Mouse (Mus musculus) intestine, embryonic 14.5 days (tissue): ENCODE results near the gene Pdk3. TPM values are rescaled to one million over a fixed set of nuclear protein-coding genes. Genes with fewer than 3 reads are reported as not detected.

Experiments used
- ATAC-seq: fragments of 200-750 bp; cut with Nextera tagmentation; replicated peaks from 2 replicates; pipeline ENCODE4 v1.8.0; 2017; ENCODE audit warnings: low read depth, moderate number of reproducible peaks, moderate TSS enrichment, moderate library complexity; ENCODE audit not compliant: low FRiP score, low TSS enrichment
- DNase-seq: peaks from one replicate; pipeline ENCODE4 v3.0.0-alpha.2; 2018; ENCODE audit warnings: low spot score
- H3K27ac ChIP-seq: fragments of 300-500 bp; sonication (generic); 2 replicates; pipeline ENCODE4 v1.5.1; 2014; ENCODE audit warnings: low read depth, mild to moderate bottlenecking, control low read depth
- H3K27me3 ChIP-seq: fragments of 300-500 bp; sonication (generic); replicated peaks from 2 replicates; pipeline ENCODE4 v1.6.1; 2014; ENCODE audit warnings: low read length, control low read depth; ENCODE audit not compliant: control insufficient read depth, insufficient read depth
- H3K36me3 ChIP-seq: fragments of 300-500 bp; sonication (generic); 2 replicates; pipeline ENCODE4 v1.6.1; 2014; ENCODE audit warnings: low read length, control low read depth; ENCODE audit not compliant: control insufficient read depth, insufficient read depth
- H3K4me1 ChIP-seq: fragments of 300-500 bp; sonication (generic); replicated peaks from 2 replicates; pipeline ENCODE4 v1.6.1; 2014; ENCODE audit warnings: low read length, control low read depth, mixed read lengths; ENCODE audit not compliant: control insufficient read depth, insufficient read depth
- H3K4me2 ChIP-seq: fragments of 300-500 bp; sonication (generic); 2 replicates; pipeline ENCODE4 v1.6.1; 2014; ENCODE audit warnings: low read length
- H3K4me3 ChIP-seq: fragments of 300-500 bp; sonication (generic); 2 replicates; pipeline ENCODE4 v1.5.1; 2014; ENCODE audit warnings: low read depth, low read length, control low read depth, mixed read lengths
- H3K9ac ChIP-seq: fragments of 300-500 bp; sonication (generic); 2 replicates; pipeline ENCODE4 v1.6.1; 2014; ENCODE audit warnings: mild to moderate bottlenecking, low read length
- H3K9me3 ChIP-seq: fragments of 300-500 bp; sonication (generic); 2 replicates; pipeline ENCODE4 v1.6.1; 2016; ENCODE audit warnings: low read length, control low read depth; ENCODE audit not compliant: control insufficient read depth
- WGBS: fragments of 180-500 bp; shearing (Covaris S2); extraction: QIAGEN DNeasy Blood & Tissue Kit; methylation state at CpG from one replicate; pipeline ENCODE4 v1.1.7; 2014; 5-methylcytosine and 5-hydroxymethylcytosine counted together
- polyA plus RNA-seq: library from polyadenylated mRNA; unstranded; fragments of >200 nt; fragmentation: Nextera tagmentation; extraction: Ambion mirVana; gene quantifications from 2 replicates; pipeline ENCODE4 v1.2.1, GENCODE M21; 2014

Pdk3 gene
- 56.7 and 56.8 TPM in 2 replicates for polyA plus RNA-seq

DNA sequence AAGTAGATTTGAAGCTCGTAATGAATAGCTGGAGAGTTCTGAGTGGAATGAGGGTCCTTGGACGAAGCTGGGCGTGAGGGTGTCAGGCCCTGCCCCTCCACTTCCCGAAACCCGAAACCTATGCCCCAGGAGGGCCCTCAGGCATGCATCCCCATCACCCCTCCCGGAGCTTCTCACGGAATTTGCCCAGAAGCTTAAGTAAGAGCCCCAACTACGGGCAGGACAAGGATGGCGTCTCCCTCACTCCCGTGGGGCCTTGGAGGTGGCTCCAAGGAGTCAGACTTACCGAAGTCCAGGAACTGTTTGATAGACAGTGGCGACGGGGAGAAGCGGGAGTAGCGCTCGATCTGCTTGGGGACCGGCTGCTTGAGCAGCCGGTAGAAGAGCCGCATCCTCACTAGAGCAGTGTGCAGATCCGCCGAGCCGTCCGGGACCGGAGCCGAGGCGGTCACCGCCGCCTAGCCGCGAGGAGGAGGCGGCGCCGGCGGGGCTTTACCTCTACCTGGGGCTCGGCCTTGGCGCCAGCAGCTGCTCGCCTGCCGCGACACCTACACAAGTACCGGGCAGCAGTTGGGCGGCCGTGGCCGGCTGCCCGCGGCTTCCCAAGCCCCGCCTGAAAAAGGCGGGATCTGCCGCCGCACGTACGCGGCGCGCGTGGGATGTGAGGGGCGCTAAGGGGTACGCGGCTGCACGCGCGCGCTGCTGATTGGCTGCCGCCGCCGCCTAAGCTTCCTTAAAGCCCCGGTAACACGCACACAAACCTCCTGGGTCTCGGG is at the start of gene Pdk3:
Gene Pdk3, minus strand, starts transcription at position 641 of the 776 bp plus-strand sequence.
- no peaks in the 10 kb centered on the region for H3K9me3 ChIP-seq
- DNase-seq (peak; percentile 79), ATAC-seq (peak; percentile 97)
- no peaks in the 10 kb centered on the region; the same call in 1 of the 2 replicates for H3K4me1 ChIP-seq
- H3K36me3 ChIP-seq = no peaks in the 10 kb centered on the region
- H3K4me2 ChIP-seq = peak within 1 kb of the TSS; percentile 50
- no peaks in the 10 kb centered on the region for H3K27me3 ChIP-seq
- 18% methylated on average over 51 of the region's 68 CpGs for WGBS
- H3K9ac ChIP-seq = peak within 1 kb of the TSS; percentile 66
- peak within 1 kb of the TSS; percentile 85 for H3K27ac ChIP-seq
- peak within 1 kb of the TSS; percentile 53 for H3K4me3 ChIP-seq

DNA sequence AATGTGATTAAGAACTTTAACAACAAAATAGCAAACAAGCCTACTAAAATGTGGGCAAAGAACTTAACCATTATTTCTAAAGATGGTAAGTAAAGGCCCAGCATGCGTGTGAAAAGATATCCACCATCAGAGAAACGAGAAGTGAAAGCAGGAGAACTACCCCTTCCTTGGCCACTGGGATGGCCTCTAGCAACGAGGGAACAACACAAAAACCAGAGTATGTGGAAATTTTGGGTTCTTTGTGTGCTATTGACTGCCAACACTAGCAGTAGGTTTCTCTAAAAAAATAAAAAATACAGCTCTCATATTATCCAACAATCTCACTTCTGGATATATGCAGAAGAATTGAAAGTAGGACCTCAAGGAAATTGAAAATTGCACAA is 45.6 kb upstream of the Pdk3 start:
- ATAC-seq = no peak
- Histone ChIP-seq H3K36me3 (no peaks in the 10 kb centered on the region), H3K4me1 (no peaks in the 10 kb centered on the region), H3K9ac (no peak overlapping the region), H3K4me3 (no peak overlapping the region), H3K4me2 (no peak overlapping the region), H3K27me3 (no peaks in the 10 kb centered on the region; the same call in 1 of the 2 replicates), H3K9me3 (no peaks in the 10 kb centered on the region), H3K27ac (no peak overlapping the region)
- DNase-seq = no peak
- WGBS = 73% methylated on average over 3 of the region's 3 CpGs

DNA sequence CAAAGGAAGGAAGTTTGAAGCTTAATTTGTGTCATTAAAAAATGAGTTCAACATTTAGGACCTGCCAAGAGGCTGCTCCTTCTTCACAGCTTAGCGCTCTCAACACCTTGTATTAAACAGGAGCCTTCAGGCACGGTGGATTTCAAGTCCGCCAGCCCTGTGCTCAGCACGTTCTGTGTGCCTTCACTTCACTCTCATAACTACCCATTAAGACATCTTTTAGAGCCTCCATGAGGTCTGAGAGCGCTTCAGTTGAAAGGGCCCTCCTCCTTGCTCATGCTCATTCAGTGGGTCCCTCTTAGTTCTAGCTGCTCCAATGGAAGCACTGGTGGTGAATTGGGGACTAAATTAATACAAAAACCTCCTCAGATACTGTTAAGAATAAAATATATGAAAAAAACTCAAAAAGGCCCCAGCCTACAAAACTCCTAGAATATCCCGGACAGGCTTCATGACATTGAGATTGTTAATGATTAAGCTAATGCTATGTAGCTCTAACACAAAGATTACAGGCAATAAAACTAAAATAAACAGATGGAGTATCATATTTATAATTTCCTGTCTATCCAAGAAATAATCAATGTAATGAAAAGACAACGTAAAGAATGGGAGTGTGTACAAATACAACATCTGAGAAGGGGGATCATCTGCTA is 45.1 kb upstream of the Pdk3 start:
- DNase-seq (peak; percentile 51), ATAC-seq (no peak)
- Histone ChIP-seq H3K4me1 (no peaks in the 10 kb centered on the region), H3K4me2 (no peak overlapping the region), H3K9me3 (no peaks in the 10 kb centered on the region), H3K4me3 (no peak overlapping the region), H3K36me3 (no peaks in the 10 kb centered on the region), H3K9ac (no peak overlapping the region), H3K27me3 (no peaks in the 10 kb centered on the region; the same call in 1 of the 2 replicates), H3K27ac (no peak overlapping the region)
- 68% methylated on average over 7 of the region's 7 CpGs for WGBS

- DNase-seq = no peak
- 38% methylated on average over 2 of the region's 2 CpGs for WGBS
Observed at GRCm38 (mm10) chrX:93863393-93863792, 31.4 kb upstream of the Pdk3 start.

GRCm38 (mm10) chrX:93862525-93863086 is 30.6 kb upstream of the Pdk3 start:
- Histone ChIP-seq H3K4me1 (no peaks in the 10 kb centered on the region), H3K36me3 (no peaks in the 10 kb centered on the region), H3K9ac (no peak overlapping the region), H3K27me3 (0 out of 2 replicates have a peak, but pooled peaks cover 3% of the 10 kb centered on the region), H3K4me2 (no peak overlapping the region), H3K27ac (no peak overlapping the region), H3K9me3 (no peaks in the 10 kb centered on the region), H3K4me3 (no peak overlapping the region)
- WGBS = 70% methylated on average over 4 of the region's 4 CpGs
- DNase-seq (no peak), ATAC-seq (no peak)

More at GRCm38 (mm10) chrX:93863393-93863792, 31.4 kb upstream of the Pdk3 start:
- Histone ChIP-seq H3K9ac (no peak overlapping the region), H3K4me3 (no peak overlapping the region), H3K27ac (no peak overlapping the region), H3K9me3 (no peaks in the 10 kb centered on the region), H3K27me3 (0 out of 2 replicates have a peak, but pooled peaks cover 3% of the 10 kb centered on the region), H3K4me2 (no peak overlapping the region), H3K4me1 (no peaks in the 10 kb centered on the region), H3K36me3 (no peaks in the 10 kb centered on the region)
- no peak for ATAC-seq

DNA sequence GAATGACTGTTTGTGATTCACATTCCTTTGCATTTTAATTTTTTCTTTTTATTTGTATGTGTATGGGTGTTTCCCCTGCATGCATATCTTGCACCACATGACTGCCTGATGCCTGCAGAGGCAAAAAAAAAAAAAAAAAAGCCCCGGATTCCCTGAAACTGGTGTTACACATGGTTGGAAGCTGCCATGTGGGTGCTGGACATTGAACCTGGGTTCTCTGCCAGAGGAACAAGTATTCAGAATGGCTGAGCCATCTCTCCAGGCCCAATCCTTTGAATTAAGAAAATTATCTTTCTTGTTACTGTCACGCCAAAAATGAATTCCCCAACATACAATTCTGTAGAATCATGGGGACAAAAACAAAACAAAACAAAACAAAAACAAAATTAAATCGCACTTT is 25.8 kb upstream of the Pdk3 start:
- no peak overlapping the region for H3K9ac ChIP-seq
- no peak for ATAC-seq
- H3K4me2 ChIP-seq = no peak overlapping the region
- H3K27ac ChIP-seq = no peak overlapping the region
- 72% methylated on average over 3 of the region's 3 CpGs for WGBS
- no peak for DNase-seq
- H3K27me3 ChIP-seq = 0 out of 2 replicates have a peak, but pooled peaks cover 3% of the 10 kb centered on the region
- H3K4me3 ChIP-seq = no peak overlapping the region
- H3K36me3 ChIP-seq = no peaks in the 10 kb centered on the region
- no peaks in the 10 kb centered on the region for H3K4me1 ChIP-seq
- H3K9me3 ChIP-seq = no peaks in the 10 kb centered on the region

GRCm38 (mm10) chrX:93832337-93832884 is 410 bp upstream of the Pdk3 start:
- WGBS = 27% methylated on average over 14 of the region's 14 CpGs
- Histone ChIP-seq H3K9ac (peak overlapping the region; percentile 66), H3K4me1 (no peaks in the 10 kb centered on the region; the same call in 1 of the 2 replicates), H3K4me3 (peak overlapping the region; percentile 53), H3K4me2 (peak overlapping the region; percentile 50), H3K27me3 (no peaks in the 10 kb centered on the region), H3K36me3 (no peaks in the 10 kb centered on the region), H3K9me3 (no peaks in the 10 kb centered on the region), H3K27ac (peak overlapping the region; percentile 85)
- no peak for DNase-seq
- ATAC-seq = no peak; the same call in 1 of the 2 replicates

DNA sequence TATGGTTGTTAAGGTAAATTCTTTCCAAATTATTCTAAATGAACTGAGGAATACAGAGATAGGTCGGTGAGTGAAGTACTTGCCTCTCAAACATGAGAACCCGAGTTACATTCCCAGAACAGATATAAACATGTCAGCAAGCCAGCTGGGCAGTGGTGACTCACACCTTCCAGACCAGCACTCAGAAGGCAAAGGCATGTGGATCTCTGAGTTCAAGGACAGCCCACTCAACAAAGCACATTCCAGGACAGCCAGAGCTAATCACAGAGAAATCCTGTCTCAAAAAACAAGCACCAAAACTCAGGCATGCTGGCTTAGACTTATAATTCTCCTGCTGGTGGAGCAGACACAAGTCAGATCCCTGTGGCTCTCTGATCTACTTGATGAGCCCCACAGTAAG is 6.2 kb downstream of the Pdk3 start:
- no peaks in the 10 kb centered on the region for H3K9me3 ChIP-seq
- no peaks in the 10 kb centered on the region for H3K27me3 ChIP-seq
- WGBS = 44% methylated on average over 2 of the region's 2 CpGs
- H3K9ac ChIP-seq = no peak overlapping the region
- no peak overlapping the region for H3K4me2 ChIP-seq
- no peaks in the 10 kb centered on the region; the same call in 1 of the 2 replicates for H3K4me1 ChIP-seq
- H3K36me3 ChIP-seq = no peaks in the 10 kb centered on the region
- DNase-seq (no peak), ATAC-seq (no peak)
- no peak overlapping the region for H3K27ac ChIP-seq
- H3K4me3 ChIP-seq = no peak overlapping the region
